In genomic region chr11:119143376-119144002, GRCm38 (mm10) we compare ENCODE assay signal across 16 mouse cellular contexts. TPM values are rescaled to one million over a fixed set of nuclear protein-coding genes. Genes with fewer than 3 reads are reported as not detected.
DNase-seq lines count a peak whose midpoint lies in the region; ATAC-seq lines count a peak whose summit lies in the region.
"Had no signal": no experiment of that assay in that cellular context is flagged by ENCODE, and none has a peak within 500 bp of the region (broad histone marks: within the 10 kb centered on the region; RNA-seq: fewer than 3 reads in every experiment).

No protein-coding gene starts in this region.

- no peak overlapping the region for H3K9ac ChIP-seq in hindbrain, embryonic 16.5 days (ENCODE audit: low read depth, low read length)
- no peak overlapping the region for H3K9ac ChIP-seq in hindbrain, embryonic 12.5 days
- no peak overlapping the region for H3K9ac ChIP-seq in neural tube, embryonic 15.5 days (replicated peaks)
- H3K9ac ChIP-seq: embryonic facial prominence, embryonic 13.5 days; liver, embryonic 15.5 days had no signal

- peaks cover 6% of the 10 kb centered on the region for H3K4me1 ChIP-seq in hindbrain, embryonic 16.5 days (ENCODE audit: control insufficient read depth, insufficient read depth, low read depth, low read length)
- peaks cover 31% of the 10 kb centered on the region for H3K4me1 ChIP-seq in hindbrain, embryonic 12.5 days
- H3K4me1 ChIP-seq in neural tube, embryonic 15.5 days, result peaks cover 22% of the 10 kb centered on the region

- no peak for DNase-seq in neural tube, embryonic 10.5 days (ENCODE audit: extremely low spot score, low spot score)
- peak; percentile 57 for DNase-seq in T-cell, adult 2 months (ENCODE audit: low spot score)
- DNase-seq in naive thymus-derived CD4-positive, alpha-beta T cell, adult 2 months (ENCODE audit: low read depth), result peak; percentile 72
- DNase-seq in cerebellum, adult 18-20 months, result no peak
- DNase-seq in urinary bladder, adult 2 months (ENCODE audit: low spot score), result no peak
- DNase-seq: heart, adult 11 months; right cerebral cortex, adult 18-20 months; spleen, adult 18-20 months had no signal

- H3K27ac ChIP-seq in hindbrain, embryonic 16.5 days (ENCODE audit: low read depth, low read length), result 0 out of 2 replicates have a peak overlapping the region, but pooled peaks have one; percentile 8
- no peak overlapping the region for H3K27ac ChIP-seq in hindbrain, embryonic 12.5 days
- H3K27ac ChIP-seq in neural tube, embryonic 15.5 days (replicated peaks), result 0 out of 2 replicates have a peak overlapping the region, but pooled peaks have one; percentile 18
- H3K27ac ChIP-seq: embryonic facial prominence, embryonic 13.5 days; layer of hippocampus, adult 2 months; limb, embryonic 12.5 days; liver, embryonic 15.5 days; macrophage had no signal

- H3K27me3 ChIP-seq in hindbrain, embryonic 16.5 days (replicated peaks; ENCODE audit: control insufficient read depth, insufficient read depth, low read length), result no peaks in the 10 kb centered on the region
- no peaks in the 10 kb centered on the region for H3K27me3 ChIP-seq in hindbrain, embryonic 12.5 days
- H3K27me3 ChIP-seq in neural tube, embryonic 15.5 days (replicated peaks), result no peaks in the 10 kb centered on the region
- H3K27me3 ChIP-seq: embryonic facial prominence, embryonic 13.5 days; limb, embryonic 12.5 days had no signal

- H3K4me2 ChIP-seq in hindbrain, embryonic 16.5 days (ENCODE audit: low read length), result no peak overlapping the region
- no peak overlapping the region for H3K4me2 ChIP-seq in hindbrain, embryonic 12.5 days (replicated peaks)
- no peak overlapping the region for H3K4me2 ChIP-seq in neural tube, embryonic 15.5 days
- H3K4me2 ChIP-seq: embryonic facial prominence, embryonic 13.5 days; limb, embryonic 12.5 days; liver, embryonic 15.5 days had no signal

- no peaks in the 10 kb centered on the region for H3K9me3 ChIP-seq in hindbrain, embryonic 16.5 days (ENCODE audit: control insufficient read depth, low read length)
- no peaks in the 10 kb centered on the region for H3K9me3 ChIP-seq in hindbrain, embryonic 12.5 days (replicated peaks)
- no peaks in the 10 kb centered on the region for H3K9me3 ChIP-seq in neural tube, embryonic 15.5 days (replicated peaks)
- H3K9me3 ChIP-seq: embryonic facial prominence, embryonic 13.5 days; limb, embryonic 12.5 days; liver, embryonic 15.5 days had no signal

- peaks cover 5% of the 10 kb centered on the region for H3K36me3 ChIP-seq in hindbrain, embryonic 16.5 days (ENCODE audit: control insufficient read depth, insufficient read depth, low read length)
- peaks cover 14% of the 10 kb centered on the region for H3K36me3 ChIP-seq in hindbrain, embryonic 12.5 days
- peaks cover 8% of the 10 kb centered on the region for H3K36me3 ChIP-seq in neural tube, embryonic 15.5 days
- H3K36me3 ChIP-seq: liver, embryonic 15.5 days had no signal

- no peak overlapping the region for H3K4me3 ChIP-seq in hindbrain, embryonic 16.5 days (ENCODE audit: low read length)
- H3K4me3 ChIP-seq in hindbrain, embryonic 12.5 days, result no peak overlapping the region
- no peak overlapping the region for H3K4me3 ChIP-seq in neural tube, embryonic 15.5 days (replicated peaks)
- H3K4me3 ChIP-seq: embryonic facial prominence, embryonic 13.5 days; layer of hippocampus, adult 2 months; limb, embryonic 12.5 days; liver, embryonic 15.5 days had no signal

- ATAC-seq in hindbrain, embryonic 16.5 days, result no peak
- ATAC-seq in hindbrain, embryonic 12.5 days (ENCODE audit: low FRiP score), result no peak
- ATAC-seq in neural tube, embryonic 15.5 days (ENCODE audit: low FRiP score), result no peak

- WGBS in hindbrain, embryonic 16.5 days, result 85% methylated on average over 16 of the region's 16 CpGs
- 81% methylated on average over 16 of the region's 16 CpGs for WGBS in hindbrain, embryonic 12.5 days
- 89% methylated on average over 16 of the region's 16 CpGs for WGBS in neural tube, embryonic 15.5 days

RNA-seq across cellular contexts. Expression of gene Cbx4, which starts 57.5 kb away (rescaled TPM):
- polyA plus RNA-seq in hindbrain, embryonic 16.5 days (2015; fragmentation: Nextera tagmentation; extraction: Ambion mirVana), result 23.4 and 24.8 TPM in 2 replicates
- polyA plus RNA-seq in hindbrain, embryonic 12.5 days (2016; fragmentation: Nextera tagmentation; extraction: Ambion mirVana), result 13.2 and 15.0 TPM in 2 replicates
- 20.2 and 24.2 TPM in 2 replicates for polyA plus RNA-seq in neural tube, embryonic 15.5 days (2015; fragmentation: Nextera tagmentation; extraction: Ambion mirVana)
- 32.2 and 36.0 TPM in 2 replicates for polyA plus RNA-seq in urinary bladder, adult 2 months (2012; rRNA removed)

Comparison
In these comparisons a context has a peak if more than half of its experiments do, and no peak if none do; other contexts are left out.
1. DNase-seq: peak in T-cell, adult 2 months (single experiment) and naive thymus-derived CD4-positive, alpha-beta T cell, adult 2 months (single experiment); none in neural tube, embryonic 10.5 days (single experiment), cerebellum, adult 18-20 months (0 of 2) and urinary bladder, adult 2 months (single experiment).